Mouse (Mus musculus) frontal cortex, postnatal 14 days (tissue): Measurements from ENCODE around the gene Csf2rb2.
"Not testable (repeated sequence)": the region's sequence is repeated elsewhere in the genome, so short reads cannot be mapped to it uniquely, and the experiment has no call there.

ENCODE experiments used
- DNase-seq, 2 experiments: peaks; one replicate each; pipeline ENCODE4 v3.0.0; 2022; ENCODE audit warnings: low spot score in 2 of 2

Csf2rb2 gene

DNA sequence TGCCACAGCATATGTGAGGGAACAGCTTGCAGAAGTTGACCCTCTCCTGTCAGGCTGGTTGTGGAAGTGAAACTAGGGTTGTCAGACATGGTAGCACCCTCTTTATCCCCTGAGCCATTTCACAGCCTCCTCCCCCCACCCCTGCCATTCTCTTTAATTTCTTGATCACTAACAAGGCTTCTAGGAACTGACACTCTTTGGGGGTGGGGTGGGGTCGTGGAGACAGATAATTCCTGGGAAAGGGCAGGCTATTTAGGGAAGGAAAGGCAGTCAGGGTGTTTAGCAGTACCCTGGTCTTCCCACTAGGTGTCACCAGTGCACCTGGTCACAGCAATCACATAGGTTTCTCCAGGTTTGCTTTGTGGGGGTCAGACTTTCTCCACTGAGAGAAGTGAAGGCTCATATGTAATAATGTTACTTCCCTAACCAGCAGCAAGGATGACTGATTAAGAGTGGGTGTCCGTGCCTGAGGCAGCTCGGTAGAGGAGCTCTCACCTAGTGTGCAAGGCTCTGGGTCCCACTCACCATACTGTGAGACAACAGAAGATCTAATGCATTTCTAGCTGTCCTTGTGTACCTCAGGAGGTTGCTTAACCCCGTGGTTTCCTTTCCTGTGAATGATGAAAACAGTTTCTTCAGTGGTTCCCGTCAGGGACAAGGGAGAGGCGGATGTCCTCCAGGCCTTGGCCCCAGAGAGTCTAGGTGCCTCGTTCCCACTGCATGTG is 48.0 kb downstream of the Csf2rb2 start:
- DNase-seq, result peak; percentile 49 to 61

DNA sequence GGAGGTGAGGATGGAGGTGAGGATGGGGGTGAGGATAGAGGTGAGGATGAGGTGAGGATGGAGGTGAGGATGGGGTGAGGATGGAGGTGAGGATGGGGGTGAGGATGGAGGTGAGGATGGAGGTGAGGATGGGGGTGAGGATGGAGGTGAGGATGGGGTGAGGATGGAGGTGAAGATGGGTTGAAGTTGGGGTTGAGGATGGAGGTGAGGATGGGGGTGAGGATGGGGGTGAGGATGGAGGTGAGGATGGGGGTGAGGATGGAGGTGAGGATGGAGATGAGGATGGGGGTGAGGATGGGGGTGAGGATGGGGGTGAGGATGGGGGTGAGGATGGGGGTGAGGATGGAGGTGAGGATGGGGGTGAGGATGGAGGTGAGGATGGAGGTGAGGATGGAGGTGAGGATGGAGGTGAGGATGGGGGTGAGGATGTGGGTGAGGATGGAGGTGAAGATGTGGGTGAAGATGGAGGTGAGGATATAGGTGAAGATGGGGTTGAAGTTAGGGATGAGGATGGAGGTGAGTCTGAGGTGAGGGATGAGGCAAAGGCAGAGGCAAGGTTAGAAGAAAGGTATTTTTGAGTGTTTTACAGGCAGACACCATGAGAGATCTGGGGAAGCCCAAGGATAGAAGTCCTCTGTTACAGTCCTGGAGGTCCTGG is 48.8 kb downstream of the Csf2rb2 start:
- not testable (repeated sequence) for DNase-seq

DNA sequence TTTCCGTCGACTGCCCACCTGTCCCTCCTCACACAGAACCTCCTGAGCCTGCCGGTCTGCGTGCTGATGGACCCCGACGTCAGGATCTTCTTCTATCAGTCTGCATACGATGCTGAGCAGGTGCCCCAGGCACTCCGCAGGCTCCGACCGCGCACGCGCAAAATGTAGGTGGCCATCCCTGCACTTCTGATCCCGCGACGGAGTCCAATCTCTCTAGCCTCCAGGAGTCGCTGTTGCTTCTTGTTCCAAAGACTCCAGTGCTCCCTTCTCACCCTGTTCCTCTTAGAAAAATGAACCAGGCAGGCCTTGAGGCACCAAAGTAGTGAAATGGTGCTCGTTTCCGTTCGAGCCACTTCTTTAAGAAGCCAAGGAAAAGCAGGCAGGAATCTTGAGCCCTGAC is 50.8 kb downstream of the Csf2rb2 start:
- peak; percentile 32 to 38 for DNase-seq

DNA sequence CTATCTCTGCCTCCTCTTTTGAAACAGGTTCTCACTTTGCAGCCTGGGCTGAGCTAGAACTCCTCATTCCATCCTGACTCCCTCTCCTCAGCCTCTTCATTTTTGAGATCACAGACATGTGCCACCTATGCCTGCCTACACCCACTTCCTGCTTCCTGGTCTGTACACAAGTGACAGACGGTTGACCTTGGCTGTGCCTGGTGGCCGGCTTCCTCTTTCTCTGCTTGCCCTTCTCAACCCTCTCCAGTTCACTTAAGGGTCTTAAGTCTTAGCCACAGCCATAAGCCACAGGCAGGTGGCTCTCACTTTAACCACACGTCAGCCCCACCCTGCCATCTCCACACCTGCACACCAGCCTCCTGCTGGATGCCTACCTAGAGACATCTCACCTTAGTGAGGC is 57.1 kb downstream of the Csf2rb2 start:
- DNase-seq, result no peak

DNA sequence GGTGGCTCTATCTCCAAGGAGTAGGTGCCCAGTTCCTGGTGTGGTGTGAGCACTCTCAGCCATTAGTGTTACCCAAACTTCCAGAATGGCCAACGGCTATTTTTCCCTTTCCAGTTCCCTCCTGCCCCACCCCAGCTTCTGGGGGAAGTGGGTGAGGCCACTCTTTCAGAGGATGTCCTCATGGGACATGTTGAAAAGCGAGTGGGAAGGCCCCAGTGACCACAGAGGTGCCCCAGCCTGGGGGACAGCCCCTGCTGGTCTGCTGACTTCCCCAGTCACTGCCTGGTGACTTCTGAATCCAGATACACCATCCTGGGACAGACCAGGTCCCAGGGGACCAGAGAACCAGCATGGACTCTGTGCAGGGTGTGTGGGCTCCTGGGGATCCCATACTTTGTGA is 57.9 kb downstream of the Csf2rb2 start:
- no peak for DNase-seq

DNA sequence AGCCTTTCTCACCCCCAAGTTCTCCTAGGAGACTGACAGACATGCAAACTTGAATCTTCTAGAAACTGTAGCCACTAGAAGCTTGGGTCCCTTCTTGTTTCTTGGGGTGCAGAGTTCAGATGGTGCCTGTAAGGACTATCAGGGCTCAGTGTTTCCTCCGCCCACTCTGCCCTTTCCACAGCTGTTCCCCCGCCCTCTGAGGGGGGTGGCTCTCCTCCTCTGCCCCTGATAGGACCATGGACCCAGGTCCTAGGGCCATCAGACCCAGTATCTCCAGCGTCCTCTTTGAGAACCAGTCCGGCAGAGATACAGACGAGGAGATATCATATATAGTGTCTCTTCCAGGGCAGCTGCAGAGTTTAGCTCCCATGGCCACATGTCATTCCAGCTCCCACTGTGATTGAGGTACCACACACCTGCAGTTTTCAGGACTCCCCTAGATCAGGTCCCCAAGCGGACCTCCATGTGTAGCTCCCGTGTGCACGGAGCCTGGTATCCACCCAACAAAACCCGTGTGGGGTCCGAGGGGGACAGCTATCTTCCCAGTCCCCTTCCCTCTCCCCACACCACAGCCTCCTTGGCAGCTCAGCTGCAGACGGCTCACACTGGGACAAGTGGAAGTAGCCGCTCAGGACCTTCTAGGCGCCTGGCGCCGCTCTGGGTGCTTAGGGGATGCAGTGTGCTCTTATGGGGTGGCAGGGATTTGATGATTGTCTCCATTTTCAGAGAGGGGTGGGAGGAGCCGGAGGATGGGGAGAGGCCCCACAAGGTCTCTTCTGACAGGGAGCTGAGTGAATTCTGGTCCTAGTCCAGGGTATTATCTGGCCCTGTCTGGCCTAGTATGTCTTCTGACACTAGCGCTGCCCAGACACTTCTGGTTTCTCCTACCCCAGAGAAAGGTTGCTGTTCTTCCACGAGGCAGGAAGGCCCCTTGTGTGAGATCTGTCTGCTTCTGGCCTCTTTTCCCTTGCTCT is 59.1 kb downstream of the Csf2rb2 start:
- DNase-seq, result no peak

DNA sequence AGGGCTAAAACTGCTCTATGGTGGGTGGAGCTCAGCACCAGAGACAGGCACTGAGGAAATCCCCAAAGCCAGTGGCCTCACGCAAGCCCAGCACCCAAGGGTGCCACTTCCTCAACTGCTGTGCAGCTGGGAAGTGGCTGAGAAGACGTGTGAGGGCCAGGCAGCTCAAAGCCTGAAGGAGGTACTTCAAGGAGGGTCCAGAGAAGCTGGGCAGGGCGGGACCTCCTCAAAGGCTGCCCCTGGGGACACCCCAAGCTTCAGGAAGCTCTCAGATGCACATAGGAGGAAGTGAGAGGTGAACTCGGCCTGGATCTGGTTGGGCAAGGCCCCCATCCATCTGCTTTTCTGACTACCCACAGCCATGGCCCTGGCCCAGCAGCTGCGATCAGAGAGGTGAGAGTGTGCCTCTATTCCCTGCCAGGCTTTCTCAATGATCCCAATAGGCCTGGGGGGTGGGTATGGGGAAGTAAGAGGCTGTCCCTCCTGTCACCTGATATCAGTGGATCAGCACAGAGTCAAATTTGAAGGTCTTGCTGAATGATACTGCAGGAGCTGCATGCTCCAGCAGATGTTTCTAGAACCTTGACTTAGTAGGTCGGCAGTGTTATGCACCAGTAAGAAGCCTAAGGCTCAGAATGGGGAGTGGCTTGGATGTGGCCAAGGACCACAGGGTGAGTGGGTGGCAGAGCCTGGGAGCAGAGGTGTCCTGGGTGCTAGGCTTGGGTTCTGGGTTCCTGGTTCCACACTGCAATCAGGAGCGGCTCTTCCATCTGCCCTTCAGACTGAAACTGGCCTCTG is 60.6 kb downstream of the Csf2rb2 start, which contains the start of gene Ncf4:
TSS of gene Ncf4 (plus strand) at position 107 of the 798 bp plus-strand sequence.
- DNase-seq, result no peak

DNA sequence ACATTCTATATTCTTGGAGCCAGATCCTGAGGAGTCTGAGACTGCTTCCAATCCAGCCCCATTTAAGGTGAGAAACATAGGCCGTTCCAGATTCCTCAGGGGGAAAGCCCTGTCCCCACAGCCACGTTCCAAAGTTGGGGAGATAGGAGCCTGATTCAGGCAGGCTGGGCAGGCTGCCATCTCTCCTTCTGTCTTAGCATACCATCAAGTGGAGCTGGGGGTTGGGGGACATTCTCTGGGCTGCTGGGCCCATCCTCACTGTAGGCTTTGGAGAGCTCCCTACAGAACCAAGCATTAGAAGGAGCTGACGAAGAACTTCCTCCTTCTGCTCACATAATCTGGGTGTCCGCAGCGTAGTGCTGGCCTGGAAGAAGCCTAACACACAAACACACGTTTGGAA is 61.7 kb downstream of the Csf2rb2 start:
- no peak for DNase-seq

DNA sequence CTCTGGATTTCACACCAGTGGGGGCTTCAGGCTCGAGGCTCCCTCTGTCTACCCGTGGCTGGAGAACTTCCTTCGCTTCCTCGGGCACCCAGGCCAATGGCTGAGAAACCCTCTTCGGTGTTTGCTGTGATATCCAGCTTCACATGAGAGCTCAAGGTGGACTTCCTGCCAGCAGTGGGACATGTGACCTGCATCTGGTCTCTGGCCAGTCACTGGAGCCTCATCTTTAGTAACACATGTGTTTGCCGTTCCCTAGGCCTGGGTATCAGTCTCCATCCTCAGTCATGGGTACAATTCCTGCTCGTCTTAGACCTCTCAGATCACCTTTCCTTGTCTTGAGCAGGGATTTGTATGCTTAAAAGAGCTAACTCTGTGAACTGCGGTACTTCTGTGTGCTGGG is 62.5 kb downstream of the Csf2rb2 start:
- no peak for DNase-seq

DNA sequence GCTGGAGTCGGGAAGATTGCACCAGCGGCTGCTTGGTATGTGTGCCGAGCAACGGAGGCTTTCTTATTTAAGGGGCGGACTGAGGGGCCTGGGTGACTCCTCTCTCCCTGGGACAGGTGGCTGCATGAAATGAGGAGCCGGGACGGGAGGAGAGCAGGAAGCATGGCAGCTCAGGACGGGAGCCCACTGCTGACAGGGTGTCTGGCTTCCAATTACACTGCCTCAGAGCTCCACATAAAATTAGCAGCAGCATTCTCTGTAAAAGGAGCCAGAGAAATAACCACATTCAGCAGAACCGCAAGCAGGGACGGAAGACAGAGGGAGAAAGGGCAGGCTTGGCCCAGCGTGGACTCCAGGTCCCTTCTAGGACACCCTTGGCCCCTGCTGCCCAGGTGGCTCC is 64.2 kb downstream of the Csf2rb2 start:
- DNase-seq, result no peak

DNA sequence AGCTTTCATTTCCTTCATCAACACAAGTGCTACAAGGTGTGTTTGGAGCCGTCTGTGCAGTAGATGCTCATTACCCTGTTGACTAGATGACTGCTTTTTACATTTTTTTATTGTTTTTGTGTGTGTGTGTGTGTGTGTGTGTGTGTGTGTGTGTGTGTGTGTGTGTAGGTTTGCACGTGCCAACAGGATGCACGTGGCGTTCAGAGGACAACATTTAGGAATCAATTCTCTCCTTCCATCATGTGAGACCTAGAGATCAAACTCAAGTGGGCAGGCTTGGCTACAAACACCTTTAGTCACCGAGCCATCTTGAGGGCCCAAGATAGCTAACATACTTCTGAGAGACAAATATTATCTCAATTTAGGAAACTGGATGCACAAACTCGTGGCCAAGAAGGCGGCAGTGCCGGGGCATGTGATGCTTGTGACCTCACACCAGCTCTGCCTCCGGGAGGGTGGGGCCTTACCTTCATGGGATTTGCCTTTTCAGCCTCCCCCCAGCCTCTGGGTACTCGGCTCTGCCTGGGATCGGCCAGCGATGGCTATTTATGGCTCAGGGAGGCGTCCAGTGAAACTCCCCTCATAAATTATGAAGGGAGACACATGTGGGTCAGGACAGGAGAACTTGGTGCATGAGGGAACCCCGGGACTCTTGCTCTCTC is 65.4 kb downstream of the Csf2rb2 start:
- no peak for DNase-seq

DNA sequence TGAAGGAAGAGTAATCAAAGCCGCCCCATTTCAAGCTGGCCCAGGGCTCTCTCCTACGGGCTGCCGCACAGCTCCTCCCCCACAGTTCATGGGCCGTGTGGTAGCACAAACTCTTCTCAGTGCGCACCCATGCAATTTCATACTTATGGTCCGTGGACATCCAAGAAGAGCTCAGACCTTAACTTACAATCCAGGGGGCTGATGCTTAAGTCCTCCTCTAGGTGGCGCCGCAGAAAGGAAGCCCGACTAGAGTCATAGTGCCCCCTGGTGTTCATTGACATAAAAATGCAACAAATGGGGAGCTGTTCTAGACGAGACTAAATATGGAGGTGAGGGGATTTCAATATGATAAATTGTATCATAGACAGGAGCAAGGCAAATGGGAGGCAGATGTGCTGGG is 66.1 kb downstream of the Csf2rb2 start:
- DNase-seq, result peak in 1 of 2 experiments; percentile 34

DNA sequence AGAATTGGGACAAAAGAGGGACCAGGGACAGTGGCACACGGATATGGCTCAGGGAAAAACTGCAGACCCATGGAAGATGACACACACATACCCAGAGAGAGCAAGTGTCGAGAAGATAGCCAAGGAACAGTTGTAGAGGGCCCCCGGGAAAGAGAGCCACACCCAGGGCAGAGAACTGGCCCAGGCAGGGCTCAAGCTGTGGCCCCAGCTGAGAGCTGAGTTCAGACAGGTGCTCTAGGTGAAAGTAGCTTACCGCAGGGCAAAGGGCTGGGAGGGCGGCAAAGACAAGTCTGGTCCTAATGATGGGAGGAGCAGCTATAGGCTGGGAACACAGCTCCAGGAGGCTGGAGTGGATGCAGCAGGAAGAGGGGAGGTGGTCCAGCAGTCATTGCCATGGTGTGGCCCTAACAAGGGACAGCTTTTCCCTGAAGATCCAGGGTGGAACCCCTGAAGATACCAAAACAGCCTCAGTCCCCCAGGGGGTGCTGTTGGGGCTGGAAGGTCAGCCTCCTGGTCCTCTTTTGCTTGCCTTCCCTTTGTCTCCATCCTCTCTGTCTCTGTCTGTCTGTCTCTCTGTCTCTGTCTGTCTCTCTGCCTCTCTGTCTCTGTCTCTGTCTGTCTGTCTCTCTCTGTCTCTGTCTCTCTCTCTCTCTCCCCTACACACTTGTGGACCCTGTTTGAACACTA is 70.6 kb downstream of the Csf2rb2 start:
- no peak for DNase-seq
